Mouse (Mus musculus): ENCODE measurements around the gene Rpl36al. TPM values are rescaled to one million over a fixed set of nuclear protein-coding genes. Genes with fewer than 3 reads are reported as not detected.

The Rpl36al gene
- polyA plus RNA-seq, 1 experiment from 2014 or later, result 536 TPM

DNA sequence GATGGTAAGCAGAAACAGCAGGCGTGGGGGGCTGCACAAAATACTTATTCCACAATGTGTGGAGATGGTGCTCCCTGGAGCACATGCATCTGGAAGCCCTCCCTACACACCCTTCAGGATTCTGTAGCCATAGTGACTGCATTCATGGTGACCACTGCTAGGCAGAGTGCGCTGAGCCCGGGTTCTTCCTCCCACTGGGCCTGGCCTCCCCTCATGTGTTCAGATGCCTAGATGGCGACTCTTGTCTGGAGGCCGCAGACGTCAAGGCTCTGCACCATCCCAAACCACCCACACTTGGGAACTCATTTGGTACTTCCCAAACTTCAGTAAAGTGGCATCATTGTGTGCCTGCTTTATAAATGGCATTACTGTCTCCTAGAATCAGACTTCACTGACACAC lies 40.4 kb downstream of the Rpl36al start:
- Histone ChIP-seq H3K4me3 (ENCODE audit: low read depth, low read length) (no peak overlapping the region), H3K4me1 (ENCODE audit: control insufficient read depth, insufficient read depth, low read length) (no peaks in the 10 kb centered on the region), H3K27ac (replicated peaks; ENCODE audit: low read depth, low read length) (no peak overlapping the region), H3K27me3 (ENCODE audit: control insufficient read depth, insufficient read depth, low read length) (no peaks in the 10 kb centered on the region), H3K9me3 (replicated peaks; ENCODE audit: control insufficient read depth, low read length) (no peaks in the 10 kb centered on the region), H3K9ac (replicated peaks; ENCODE audit: low read length) (no peak overlapping the region), H3K4me2 (ENCODE audit: low read depth, low read length) (no peak overlapping the region), H3K36me3 (replicated peaks; ENCODE audit: control insufficient read depth, insufficient read depth, low read depth, low read length) (no peaks in the 10 kb centered on the region)
- ATAC-seq (replicated peaks; ENCODE audit: insufficient number of reproducible peaks, low FRiP score, low TSS enrichment, low read depth), result no peak
- 67% methylated on average over 6 of the region's 6 CpGs for WGBS
- DNase-seq (ENCODE audit: low spot score), result no peak

DNA sequence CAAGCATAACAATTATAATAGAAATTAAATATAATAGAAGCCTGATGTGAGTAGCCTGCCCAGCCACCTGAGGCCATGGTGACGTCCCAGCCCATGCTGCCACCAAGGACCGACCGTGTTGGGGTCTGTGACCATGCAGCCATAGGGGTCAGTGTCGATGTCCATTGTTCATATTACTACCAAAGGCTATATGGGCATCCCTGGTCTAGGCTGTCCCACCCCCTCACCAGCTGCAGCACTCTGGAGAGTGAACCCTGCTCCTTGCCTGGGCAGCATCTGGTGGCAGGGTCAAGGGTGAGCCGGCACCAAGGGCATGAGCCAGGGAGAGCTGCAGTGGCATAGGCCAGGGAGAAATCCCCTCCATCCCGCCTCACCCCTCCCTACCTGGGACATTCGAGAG lies 44.0 kb downstream of the Rpl36al start:
- Histone ChIP-seq H3K4me3 (ENCODE audit: low read depth, low read length) (no peak overlapping the region), H3K4me1 (ENCODE audit: control insufficient read depth, insufficient read depth, low read length) (no peaks in the 10 kb centered on the region), H3K9ac (replicated peaks; ENCODE audit: low read length) (no peak overlapping the region), H3K36me3 (replicated peaks; ENCODE audit: control insufficient read depth, insufficient read depth, low read depth, low read length) (no peaks in the 10 kb centered on the region), H3K27ac (replicated peaks; ENCODE audit: low read depth, low read length) (no peak overlapping the region), H3K9me3 (replicated peaks; ENCODE audit: control insufficient read depth, low read length) (no peaks in the 10 kb centered on the region), H3K4me2 (ENCODE audit: low read depth, low read length) (no peak overlapping the region), H3K27me3 (ENCODE audit: control insufficient read depth, insufficient read depth, low read length) (no peaks in the 10 kb centered on the region)
- DNase-seq (ENCODE audit: low spot score), result no peak
- 87% methylated on average over 7 of the region's 7 CpGs for WGBS
- ATAC-seq (replicated peaks; ENCODE audit: insufficient number of reproducible peaks, low FRiP score, low TSS enrichment, low read depth), result no peak; the same call in 1 of the 2 replicates

DNA sequence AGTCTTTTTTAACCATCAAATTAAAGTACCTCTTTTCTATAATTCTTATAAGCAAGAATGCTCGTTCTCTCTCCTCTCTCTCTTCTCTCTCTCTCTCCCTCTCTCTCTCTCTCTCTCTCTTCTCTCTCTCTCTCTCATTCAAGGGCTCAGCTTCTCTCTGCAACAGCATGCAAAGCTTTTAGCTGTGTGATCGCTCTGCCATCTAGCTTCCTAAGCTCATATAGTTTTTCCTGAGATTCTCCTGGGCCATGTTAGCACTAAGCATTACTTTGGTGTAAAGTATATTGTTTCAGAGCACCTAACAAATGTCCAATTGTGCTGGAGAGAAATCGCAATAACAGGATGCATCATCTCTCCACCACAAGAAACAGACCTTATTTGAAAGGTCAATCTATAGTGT lies 44.7 kb downstream of the Rpl36al start:
- Histone ChIP-seq H3K27me3 (ENCODE audit: control insufficient read depth, insufficient read depth, low read length) (no peaks in the 10 kb centered on the region), H3K4me3 (ENCODE audit: low read depth, low read length) (no peak overlapping the region), H3K9ac (replicated peaks; ENCODE audit: low read length) (no peak overlapping the region), H3K4me1 (ENCODE audit: control insufficient read depth, insufficient read depth, low read length) (no peaks in the 10 kb centered on the region), H3K9me3 (replicated peaks; ENCODE audit: control insufficient read depth, low read length) (no peaks in the 10 kb centered on the region), H3K27ac (replicated peaks; ENCODE audit: low read depth, low read length) (no peak overlapping the region), H3K4me2 (ENCODE audit: low read depth, low read length) (no peak overlapping the region), H3K36me3 (replicated peaks; ENCODE audit: control insufficient read depth, insufficient read depth, low read depth, low read length) (no peaks in the 10 kb centered on the region)
- 92% methylated on average over 3 of the region's 3 CpGs for WGBS
- DNase-seq (ENCODE audit: low spot score) (no peak), ATAC-seq (replicated peaks; ENCODE audit: insufficient number of reproducible peaks, low FRiP score, low TSS enrichment, low read depth) (no peak)

Small RNA genes within 50 kb of the gene (microRNA-seq; reads per million reads assigned to microRNA genes)
- gene Gm47287 (ENCODE audit: borderline number of aligned reads) (not detected), gene Gm47295 (ENCODE audit: borderline number of aligned reads) (2.4 reads per million)

Other genes with a start within 250 kb of the Rpl36al start
- gene Rps29, start 24.9 kb downstream of the Rpl36al start, polyA plus RNA-seq (2014; fragmentation: Nextera tagmentation; extraction: Ambion mirVana), result 1,323 and 1,416 TPM in 2 replicates
- gene Lrr1, start 15.3 kb downstream of the Rpl36al start, polyA plus RNA-seq (2014; fragmentation: Nextera tagmentation; extraction: Ambion mirVana), result 26.4 and 33.6 TPM in 2 replicates
- gene Mgat2, start 74 bp upstream of the Rpl36al start, polyA plus RNA-seq (2014; fragmentation: Nextera tagmentation; extraction: Ambion mirVana), result 37.7 and 39.5 TPM in 2 replicates
- 42.9 and 43.7 TPM in 2 replicates for gene Gm49383, start 13.0 kb upstream of the Rpl36al start, polyA plus RNA-seq (2014; fragmentation: Nextera tagmentation; extraction: Ambion mirVana)
- gene Dnaaf2, start 14.3 kb upstream of the Rpl36al start, polyA plus RNA-seq (2014; fragmentation: Nextera tagmentation; extraction: Ambion mirVana), result 11.5 and 13.1 TPM in 2 replicates
- gene Gm49384, start 20.2 kb upstream of the Rpl36al start, polyA plus RNA-seq (2014; fragmentation: Nextera tagmentation; extraction: Ambion mirVana), result 42.7 and 46.3 TPM in 2 replicates
- 30.6 and 36.5 TPM in 2 replicates for gene Pole2, start 44.1 kb upstream of the Rpl36al start, polyA plus RNA-seq (2014; fragmentation: Nextera tagmentation; extraction: Ambion mirVana)
- gene Klhdc1, start 57.1 kb upstream of the Rpl36al start, polyA plus RNA-seq (2014; fragmentation: Nextera tagmentation; extraction: Ambion mirVana), result 3.4 and 4.6 TPM in 2 replicates
- gene Klhdc2, start 112.6 kb upstream of the Rpl36al start, polyA plus RNA-seq (2014; fragmentation: Nextera tagmentation; extraction: Ambion mirVana), result 235 and 241 TPM in 2 replicates
- 77.4 and 89.8 TPM in 2 replicates for gene Nemf, start 173.1 kb upstream of the Rpl36al start, polyA plus RNA-seq (2014; fragmentation: Nextera tagmentation; extraction: Ambion mirVana)
- 53.7 and 56.4 TPM in 2 replicates for gene Arf6, start 188.1 kb upstream of the Rpl36al start, polyA plus RNA-seq (2014; fragmentation: Nextera tagmentation; extraction: Ambion mirVana)
- 1.0 and 1.9 TPM in 2 replicates for gene Gm9887, start 188.4 kb upstream of the Rpl36al start, polyA plus RNA-seq (2014; fragmentation: Nextera tagmentation; extraction: Ambion mirVana)

Measured in embryonic facial prominence, embryonic 11.5 days (tissue).